Mouse (Mus musculus): ENCODE results near the gene Slc2a4. TPM values are rescaled to one million over a fixed set of nuclear protein-coding genes. Genes with fewer than 3 reads are reported as not detected.

Gene Slc2a4
- polyA plus RNA-seq, 1 experiment from 2014 or later = 3.3 TPM

GRCm38 (mm10) chr11:69984431-69984830, 36.4 kb upstream of the Slc2a4 start:
- H3K9me3 ChIP-seq = no peaks in the 10 kb centered on the region
- H3K4me2 ChIP-seq = no peak overlapping the region
- 93% methylated on average over 8 of the region's 8 CpGs for WGBS
- no peak overlapping the region for H3K4me3 ChIP-seq
- ATAC-seq (replicated peaks) = no peak
- no peak overlapping the region for H3K27ac ChIP-seq
- H3K4me1 ChIP-seq = peaks cover 25% of the 10 kb centered on the region
- H3K27me3 ChIP-seq (replicated peaks) = no peaks in the 10 kb centered on the region
- H3K9ac ChIP-seq = no peak overlapping the region
- peaks cover 39% of the 10 kb centered on the region; the same call in 1 of the 2 replicates for H3K36me3 ChIP-seq (replicated peaks)

- Histone ChIP-seq H3K9ac (no peak overlapping the region), H3K4me1 (peaks cover 33% of the 10 kb centered on the region), H3K27ac (no peak overlapping the region), H3K27me3 (replicated peaks) (no peaks in the 10 kb centered on the region), H3K4me3 (no peak overlapping the region), H3K4me2 (peak overlapping the region; percentile 86), H3K9me3 (no peaks in the 10 kb centered on the region), H3K36me3 (replicated peaks) (peaks cover 31% of the 10 kb centered on the region; the same call in 1 of the 2 replicates)
- no peak for ATAC-seq (replicated peaks)
- WGBS = 90% methylated on average over 4 of the region's 4 CpGs
These were observed 35.4 kb upstream of the Slc2a4 start for GRCm38 (mm10) chr11:69983377-69983776.

GRCm38 (mm10) chr11:69982877-69983276, 34.9 kb upstream of the Slc2a4 start:
- Histone ChIP-seq H3K9me3 (no peaks in the 10 kb centered on the region), H3K27ac (no peak overlapping the region), H3K4me3 (peak overlapping the region; percentile 96; the same call in 1 of the 2 replicates)

GRCm38 (mm10) chr11:69982225-69982624, 34.2 kb upstream of the Slc2a4 start, which contains the start of gene Elp5:
Gene Elp5, minus strand, starts transcription at chr11:69982517.
- Histone ChIP-seq H3K27ac (peak within 1 kb of the TSS; percentile 100), H3K4me1 (peaks cover 33% of the 10 kb centered on the region), H3K36me3 (replicated peaks) (peaks cover 27% of the 10 kb centered on the region; the same call in 1 of the 2 replicates), H3K9me3 (no peaks in the 10 kb centered on the region), H3K27me3 (replicated peaks) (no peaks in the 10 kb centered on the region), H3K9ac (peak within 1 kb of the TSS; percentile 99), H3K4me3 (peak within 1 kb of the TSS; percentile 96), H3K4me2 (peak within 1 kb of the TSS; percentile 86)
- WGBS = 66% methylated on average over 8 of the region's 8 CpGs
- ATAC-seq (replicated peaks) = no peak

More at GRCm38 (mm10) chr11:69982877-69983276, 34.9 kb upstream of the Slc2a4 start:
- Histone ChIP-seq H3K27me3 (replicated peaks) (no peaks in the 10 kb centered on the region), H3K36me3 (replicated peaks) (peaks cover 30% of the 10 kb centered on the region; the same call in 1 of the 2 replicates), H3K4me1 (peaks cover 33% of the 10 kb centered on the region), H3K9ac (peak overlapping the region; percentile 12; the same call in 1 of the 2 replicates), H3K4me2 (peak overlapping the region; percentile 86)
- ATAC-seq (replicated peaks) = no peak
- WGBS = 19% methylated on average over 5 of the region's 5 CpGs

GRCm38 (mm10) chr11:69981141-69981762, 33.3 kb upstream of the Slc2a4 start, which contains the start of gene Ctdnep1:
Gene Ctdnep1, plus strand, starts transcription at chr11:69981156.
- Histone ChIP-seq H3K9me3 (no peaks in the 10 kb centered on the region), H3K9ac (peak within 1 kb of the TSS; percentile 99), H3K4me2 (peak within 1 kb of the TSS; percentile 86), H3K36me3 (replicated peaks) (peaks cover 18% of the 10 kb centered on the region; the same call in 1 of the 2 replicates), H3K27me3 (replicated peaks) (no peaks in the 10 kb centered on the region), H3K4me1 (peaks cover 33% of the 10 kb centered on the region), H3K4me3 (peak within 1 kb of the TSS; percentile 96), H3K27ac (peak within 1 kb of the TSS; percentile 100)
- peak; percentile 61 for ATAC-seq (replicated peaks)
- 0% methylated on average over 38 of the region's 43 CpGs for WGBS

GRCm38 (mm10) chr11:69980196-69981140, 32.5 kb upstream of the Slc2a4 start:
- H3K9ac ChIP-seq = peak overlapping the region; percentile 99
- H3K4me1 ChIP-seq = peaks cover 33% of the 10 kb centered on the region
- peak overlapping the region; percentile 86 for H3K4me2 ChIP-seq
- H3K27ac ChIP-seq = peak overlapping the region; percentile 100
- peak; percentile 93 for ATAC-seq (replicated peaks)
- WGBS = under 1% methylated on average over 44 of the region's 60 CpGs
- peaks cover 14% of the 10 kb centered on the region; the same call in 1 of the 2 replicates for H3K36me3 ChIP-seq (replicated peaks)
- H3K9me3 ChIP-seq = no peaks in the 10 kb centered on the region
- no peaks in the 10 kb centered on the region for H3K27me3 ChIP-seq (replicated peaks)
- peak overlapping the region; percentile 96 for H3K4me3 ChIP-seq

GRCm38 (mm10) chr11:69979827-69980195, 31.8 kb upstream of the Slc2a4 start:
- ATAC-seq (replicated peaks) = no peak
- 2% methylated on average over 16 of the region's 16 CpGs for WGBS
- Histone ChIP-seq H3K4me3 (peak overlapping the region; percentile 96), H3K4me2 (peak overlapping the region; percentile 86), H3K27ac (peak overlapping the region; percentile 100), H3K9ac (peak overlapping the region; percentile 99), H3K27me3 (replicated peaks) (no peaks in the 10 kb centered on the region), H3K4me1 (peaks cover 33% of the 10 kb centered on the region), H3K36me3 (replicated peaks) (peaks cover 14% of the 10 kb centered on the region), H3K9me3 (no peaks in the 10 kb centered on the region)

- no peaks in the 10 kb centered on the region for H3K27me3 ChIP-seq (replicated peaks)
- whole genome bisulfite sequencing = 91% methylated on average over 4 of the region's 4 CpGs
- H3K27ac ChIP-seq = no peak overlapping the region
- H3K36me3 ChIP-seq (replicated peaks) = peaks cover 25% of the 10 kb centered on the region
- no peak overlapping the region for H3K9ac ChIP-seq
- ATAC-seq (replicated peaks) = no peak
- no peak overlapping the region for H3K4me2 ChIP-seq
- peaks cover 10% of the 10 kb centered on the region for H3K4me1 ChIP-seq
- H3K9me3 ChIP-seq = no peaks in the 10 kb centered on the region
- H3K4me3 ChIP-seq = no peak overlapping the region
These were observed 28.3 kb upstream of the Slc2a4 start for GRCm38 (mm10) chr11:69976271-69976670.

- 91% methylated on average over 2 of the region's 2 CpGs for WGBS
These were observed 26.9 kb upstream of the Slc2a4 start for GRCm38 (mm10) chr11:69974907-69975306.

GRCm38 (mm10) chr11:69970775-69971174, 22.8 kb upstream of the Slc2a4 start:
- peaks cover 8% of the 10 kb centered on the region for H3K4me1 ChIP-seq
- no peak overlapping the region for H3K27ac ChIP-seq
- no peak overlapping the region for H3K4me2 ChIP-seq
- no peak overlapping the region for H3K4me3 ChIP-seq
- ATAC-seq (replicated peaks) = no peak
- H3K36me3 ChIP-seq (replicated peaks) = peaks cover 45% of the 10 kb centered on the region
- H3K9me3 ChIP-seq = no peaks in the 10 kb centered on the region
- H3K27me3 ChIP-seq (replicated peaks) = peaks cover 29% of the 10 kb centered on the region
- H3K9ac ChIP-seq = no peak overlapping the region
- WGBS = 84% methylated on average over 3 of the region's 3 CpGs

More at GRCm38 (mm10) chr11:69974907-69975306, 26.9 kb upstream of the Slc2a4 start:
- peaks cover 30% of the 10 kb centered on the region for H3K36me3 ChIP-seq (replicated peaks)
- no peak overlapping the region for H3K4me2 ChIP-seq
- no peaks in the 10 kb centered on the region for H3K9me3 ChIP-seq
- no peak overlapping the region for H3K9ac ChIP-seq
- H3K4me3 ChIP-seq = no peak overlapping the region
- ATAC-seq (replicated peaks) = no peak
- no peaks in the 10 kb centered on the region for H3K27me3 ChIP-seq (replicated peaks)
- H3K27ac ChIP-seq = no peak overlapping the region
- peaks cover 10% of the 10 kb centered on the region for H3K4me1 ChIP-seq

- Histone ChIP-seq H3K9me3 (no peaks in the 10 kb centered on the region), H3K27ac (no peak overlapping the region), H3K9ac (no peak overlapping the region), H3K27me3 (replicated peaks) (peaks cover 34% of the 10 kb centered on the region), H3K4me1 (peaks cover 11% of the 10 kb centered on the region), H3K36me3 (replicated peaks) (peaks cover 41% of the 10 kb centered on the region), H3K4me3 (no peak overlapping the region), H3K4me2 (no peak overlapping the region)
- no peak for ATAC-seq (replicated peaks)
- 86% methylated on average over 6 of the region's 6 CpGs for WGBS
These were observed 22.2 kb upstream of the Slc2a4 start for GRCm38 (mm10) chr11:69970222-69970621.

- H3K36me3 ChIP-seq (replicated peaks) = peaks cover 27% of the 10 kb centered on the region
- H3K4me3 ChIP-seq = no peak overlapping the region
- H3K4me2 ChIP-seq = no peak overlapping the region
- no peaks in the 10 kb centered on the region for H3K9me3 ChIP-seq
- ATAC-seq (replicated peaks) = no peak
- H3K27me3 ChIP-seq (replicated peaks) = peaks cover 49% of the 10 kb centered on the region
- WGBS = 89% methylated on average over 4 of the region's 4 CpGs
- H3K27ac ChIP-seq = no peak overlapping the region
- peaks cover 12% of the 10 kb centered on the region for H3K4me1 ChIP-seq
- no peak overlapping the region for H3K9ac ChIP-seq
These were observed 20.8 kb upstream of the Slc2a4 start for GRCm38 (mm10) chr11:69968793-69969192.
